Mouse (Mus musculus) megakaryocyte, embryonic 14.5 days (primary cell): ENCODE measurements around the gene Fam83g.

ENCODE experiments used
- FLI1 ChIP-seq: IDR thresholded peaks from 2 replicates; pipeline ENCODE4 v1.6.1; 2012; ENCODE audit warnings: low read length, inconsistent platforms, mixed read lengths
- GATA1 ChIP-seq: IDR thresholded peaks from 3 replicates; pipeline ENCODE4 v1.6.1; 2012; ENCODE audit warnings: mixed read lengths, low read length, inconsistent platforms, borderline replicate concordance

GRCm38 (mm10) chr11:61638764-61639536 is 44.9 kb upstream of the Fam83g start:
- TF ChIP-seq GATA1, result no peak
- no peak for TF ChIP-seq FLI1
